In genomic region chr10:119454106-119454667, GRCm38 (mm10) we compare ENCODE assay signal across 8 mouse cellular contexts. TPM values are rescaled to one million over a fixed set of nuclear protein-coding genes. Genes with fewer than 3 reads are reported as not detected.
DNase-seq lines count a peak whose midpoint lies in the region; ATAC-seq and TF ChIP-seq lines count a peak whose summit lies in the region.

No protein-coding gene starts in this region.

- no peaks in the 10 kb centered on the region for H3K27me3 ChIP-seq in neural tube, embryonic 11.5 days (ENCODE audit: control insufficient read depth, insufficient read depth, low read length)
- no peaks in the 10 kb centered on the region for H3K27me3 ChIP-seq in forebrain, embryonic 14.5 days (replicated peaks; ENCODE audit: control insufficient read depth, insufficient read depth, low read length)
- peaks cover 10% of the 10 kb centered on the region; the same call in 1 of the 2 replicates for H3K27me3 ChIP-seq in intestine, postnatal 0 days (replicated peaks; ENCODE audit: control insufficient read depth, insufficient read depth, low read length)
- peaks cover 35% of the 10 kb centered on the region for H3K27me3 ChIP-seq in liver, embryonic 14.5 days (ENCODE audit: control insufficient read depth, insufficient read depth, low read length)

- no peaks in the 10 kb centered on the region for H3K36me3 ChIP-seq in neural tube, embryonic 11.5 days (ENCODE audit: control insufficient read depth, insufficient read depth, low read length)
- H3K36me3 ChIP-seq in forebrain, embryonic 14.5 days (ENCODE audit: control insufficient read depth, insufficient read depth, low read length) = no peaks in the 10 kb centered on the region
- H3K36me3 ChIP-seq in intestine, postnatal 0 days (ENCODE audit: control insufficient read depth, insufficient read depth) = no peaks in the 10 kb centered on the region
- H3K36me3 ChIP-seq in liver, embryonic 14.5 days (replicated peaks; ENCODE audit: control insufficient read depth, insufficient read depth, low read depth) = no peaks in the 10 kb centered on the region

- H3K4me1 ChIP-seq in neural tube, embryonic 11.5 days (ENCODE audit: control insufficient read depth, insufficient read depth, low read length) = peaks cover 7% of the 10 kb centered on the region
- peaks cover 11% of the 10 kb centered on the region for H3K4me1 ChIP-seq in forebrain, embryonic 14.5 days (ENCODE audit: control insufficient read depth, insufficient read depth, low read length)
- H3K4me1 ChIP-seq in intestine, postnatal 0 days (replicated peaks; ENCODE audit: control insufficient read depth, insufficient read depth, low read length) = peaks cover 5% of the 10 kb centered on the region; the same call in 1 of the 2 replicates
- H3K4me1 ChIP-seq in liver, embryonic 14.5 days (replicated peaks; ENCODE audit: control insufficient read depth in 2 of 2, insufficient read depth in 2 of 2, low read length in 1 of 2) = no peaks in the 10 kb centered on the region

- H3K9me3 ChIP-seq in neural tube, embryonic 11.5 days (ENCODE audit: control insufficient read depth, low read length) = no peaks in the 10 kb centered on the region
- no peaks in the 10 kb centered on the region for H3K9me3 ChIP-seq in forebrain, embryonic 14.5 days (replicated peaks; ENCODE audit: control insufficient read depth, low read length)
- H3K9me3 ChIP-seq in intestine, postnatal 0 days (ENCODE audit: control insufficient read depth) = no peaks in the 10 kb centered on the region
- no peaks in the 10 kb centered on the region for H3K9me3 ChIP-seq in liver, embryonic 14.5 days (ENCODE audit: control insufficient read depth, low read length)

- H3K27ac ChIP-seq in neural tube, embryonic 11.5 days (ENCODE audit: low read depth, low read length) = peak overlapping the region; percentile 80
- H3K27ac ChIP-seq in forebrain, embryonic 14.5 days (ENCODE audit: low read depth, low read length) = peak overlapping the region; percentile 84
- H3K27ac ChIP-seq in intestine, postnatal 0 days (ENCODE audit: low read depth, low read length) = no peak overlapping the region
- no peak overlapping the region for H3K27ac ChIP-seq in liver, embryonic 14.5 days

- peak overlapping the region; percentile 92 for H3K4me2 ChIP-seq in neural tube, embryonic 11.5 days (ENCODE audit: low read depth)
- peak overlapping the region; percentile 97 for H3K4me2 ChIP-seq in forebrain, embryonic 14.5 days (ENCODE audit: low read length)
- H3K4me2 ChIP-seq in intestine, postnatal 0 days (replicated peaks; ENCODE audit: low read depth) = peak overlapping the region; percentile 100
- H3K4me2 ChIP-seq in liver, embryonic 14.5 days (ENCODE audit: low read depth) = peak overlapping the region; percentile 55

- TF ChIP-seq EP300 in liver, embryonic 14.5 days (IDR thresholded peaks at IDR 0.05; ENCODE audit: low read depth) = no peak

- H3K9ac ChIP-seq in neural tube, embryonic 11.5 days (ENCODE audit: low read length) = peak overlapping the region; percentile 84
- peak overlapping the region; percentile 81 for H3K9ac ChIP-seq in forebrain, embryonic 14.5 days (ENCODE audit: low read length)
- peak overlapping the region; percentile 51 for H3K9ac ChIP-seq in intestine, postnatal 0 days (ENCODE audit: low read depth, low read length)
- H3K9ac ChIP-seq in liver, embryonic 14.5 days (replicated peaks) = no peak overlapping the region

- H3K4me3 ChIP-seq in neural tube, embryonic 11.5 days (ENCODE audit: low read depth, low read length) = peak overlapping the region; percentile 78
- peak overlapping the region; percentile 72 for H3K4me3 ChIP-seq in forebrain, embryonic 14.5 days (ENCODE audit: low read depth, low read length)
- H3K4me3 ChIP-seq in intestine, postnatal 0 days (ENCODE audit: low read depth, low read length) = peak overlapping the region; percentile 62
- H3K4me3 ChIP-seq in liver, embryonic 14.5 days (ENCODE audit: insufficient read depth in 1 of 2, low read depth in 2 of 2, low read length in 2 of 2) = peak overlapping the region; percentile 39 to 49

- ATAC-seq in neural tube, embryonic 11.5 days (ENCODE audit: insufficient read depth, low FRiP score, low TSS enrichment) = peak; percentile 74
- peak; percentile 75 for ATAC-seq in forebrain, embryonic 14.5 days
- ATAC-seq in intestine, postnatal 0 days = peak; percentile 61
- peak; percentile 37; the same call in 1 of the 2 replicates for ATAC-seq in liver, embryonic 14.5 days (ENCODE audit: insufficient read depth)
- no peak for ATAC-seq in activated CD4-positive, CD25-positive, alpha-beta regulatory T cell, adult 4 months

- peak; percentile 73 for DNase-seq in neural tube, embryonic 11.5 days (ENCODE audit: low spot score)
- DNase-seq in neural tube, embryonic 10.5 days (ENCODE audit: extremely low spot score, low spot score) = no peak
- peak; percentile 13 for DNase-seq in cerebellum, adult 11-12 months
- DNase-seq in forebrain, embryonic 14.5 days (ENCODE audit: low spot score) = peak; percentile 63
- no peak for DNase-seq in liver, embryonic 14.5 days (ENCODE audit: low read depth in 3 of 3, low spot score in 3 of 3)
- peak; percentile 73 for DNase-seq in retina, postnatal 1 day

- under 1% methylated on average over 48 of the region's 57 CpGs for WGBS in neural tube, embryonic 11.5 days
- 0% methylated on average over 35 of the region's 57 CpGs for WGBS in forebrain, embryonic 14.5 days
- WGBS in intestine, postnatal 0 days = under 1% methylated on average over 52 of the region's 57 CpGs
- WGBS in liver, embryonic 14.5 days (ENCODE audit: insufficient replicate concordance) = 1% methylated on average over 53 of the region's 57 CpGs

- TF ChIP-seq CTCF in intestine, postnatal 0 days (IDR thresholded peaks at IDR 0.05; ENCODE audit: low read depth) = no peak
- no peak for TF ChIP-seq CTCF in liver, embryonic 14.5 days (IDR thresholded peaks at IDR 0.05; ENCODE audit: low read depth)

RNA-seq across cellular contexts. Expression of gene Grip1, which starts 0.6 kb away (rescaled TPM):
- polyA plus RNA-seq in neural tube, embryonic 11.5 days (2014; fragmentation: Nextera tagmentation; extraction: Ambion mirVana) = 16.1 and 16.2 TPM in 2 replicates
- polyA plus RNA-seq in forebrain, embryonic 14.5 days (2014; fragmentation: Nextera tagmentation; extraction: Ambion mirVana) = 15.0 and 15.6 TPM in 2 replicates
- 0.48 and 0.69 TPM in 2 replicates for polyA plus RNA-seq in intestine, postnatal 0 days (2015; fragmentation: Nextera tagmentation; extraction: Ambion mirVana)
- 0.56 and 0.62 TPM in 2 replicates for polyA plus RNA-seq in liver, embryonic 14.5 days (2012; rRNA removed)
- 0.37 and 0.73 TPM in 2 replicates for polyA plus RNA-seq in liver, embryonic 14.5 days (2014; fragmentation: Nextera tagmentation; extraction: Ambion mirVana)
- polyA plus RNA-seq in activated CD4-positive, CD25-positive, alpha-beta regulatory T cell, adult 4 months (2017; shearing (Covaris generic)) = under 1 TPM in 1 of 2 experiments, not detected in 1; 0.16 TPM

Comparison
In these comparisons a context has a peak if more than half of its experiments do, and no peak if none do; other contexts are left out.
1. DNase-seq: peak in neural tube, embryonic 11.5 days (single experiment), cerebellum, adult 11-12 months (single experiment), forebrain, embryonic 14.5 days (single experiment) and retina, postnatal 1 day (single experiment); none in neural tube, embryonic 10.5 days (single experiment) and liver, embryonic 14.5 days (0 of 3).
2. H3K27ac ChIP-seq: peak in neural tube, embryonic 11.5 days (single experiment) and forebrain, embryonic 14.5 days (single experiment); none in intestine, postnatal 0 days (single experiment) and liver, embryonic 14.5 days (single experiment).
3. Peak in every context shown above with its lines, with median percentiles within 50 percentile points of each other: H3K4me2 ChIP-seq and H3K4me3 ChIP-seq.